Mouse (Mus musculus) brain, embryonic 14.5 days (tissue): ENCODE measurements around the gene Ksr2. TPM values are rescaled to one million over a fixed set of nuclear protein-coding genes. Genes with fewer than 3 reads are reported as not detected.
A peak's percentile ranks its signal among the peaks of the same experiment; 100 is the strongest.

Experiments used
- DNase-seq: peaks from one replicate; pipeline ENCODE4 v3.0.0-alpha.2; 2011; ENCODE audit warnings: low read depth
- CTCF ChIP-seq: fragments of 200-500 bp; IDR thresholded peaks from 2 replicates; pipeline ENCODE4 v1.5.1; 2012; ENCODE audit warnings: inconsistent platforms, mild to moderate bottlenecking, moderate library complexity, borderline replicate concordance; ENCODE audit not compliant: insufficient read depth, insufficient read length; ENCODE audit errors: extremely low read depth
- POLR2A ChIP-seq: fragments of 200-500 bp; IDR thresholded peaks from 2 replicates; pipeline ENCODE4 v1.6.1; 2012; ENCODE audit warnings: mild to moderate bottlenecking, inconsistent platforms, borderline replicate concordance; ENCODE audit not compliant: poor library complexity, insufficient read depth, insufficient read length, severe bottlenecking; ENCODE audit errors: extremely low read depth
- polyA plus RNA-seq: library from polyadenylated mRNA; depleted of rRNA; stranded (reverse); fragments of >200 nt; gene quantifications from 2 replicates; pipeline ENCODE4 v1.2.3, GENCODE M21; 2012

The Ksr2 gene
- polyA plus RNA-seq, 1 experiment, result 6.4 TPM

GRCm38 (mm10) chr5:117667314-117667713 is 253.5 kb downstream of the Ksr2 start:
- peak; percentile 71 for DNase-seq
- no peak for TF ChIP-seq CTCF
- no peak for TF ChIP-seq POLR2A

GRCm38 (mm10) chr5:117669265-117669664 is 255.5 kb downstream of the Ksr2 start:
- no peak for TF ChIP-seq CTCF
- TF ChIP-seq POLR2A, result no peak
- no peak for DNase-seq

- TF ChIP-seq CTCF, result no peak
- no peak for TF ChIP-seq POLR2A
- DNase-seq, result no peak
Measured at GRCm38 (mm10) chr5:117669843-117670242, 256.0 kb downstream of the Ksr2 start.

- no peak for DNase-seq
- no peak for TF ChIP-seq CTCF
- TF ChIP-seq POLR2A, result no peak
Measured at GRCm38 (mm10) chr5:117671362-117671761, 257.6 kb downstream of the Ksr2 start.

GRCm38 (mm10) chr5:117675840-117676239 is 262.0 kb downstream of the Ksr2 start:
- peak; percentile 47 for DNase-seq
- TF ChIP-seq CTCF, result no peak
- no peak for TF ChIP-seq POLR2A

- TF ChIP-seq POLR2A (no peak), CTCF (no peak)
- no peak for DNase-seq
Measured at GRCm38 (mm10) chr5:117677231-117677630, 263.4 kb downstream of the Ksr2 start.

GRCm38 (mm10) chr5:117678371-117678770 is 264.6 kb downstream of the Ksr2 start:
- TF ChIP-seq POLR2A (no peak), CTCF (no peak)
- DNase-seq, result no peak

GRCm38 (mm10) chr5:117682226-117682625 is 268.4 kb downstream of the Ksr2 start:
- TF ChIP-seq CTCF (no peak), POLR2A (no peak)

GRCm38 (mm10) chr5:117684491-117684890 is 270.7 kb downstream of the Ksr2 start:
- no peak for DNase-seq

More at GRCm38 (mm10) chr5:117682226-117682625, 268.4 kb downstream of the Ksr2 start:
- DNase-seq, result no peak

GRCm38 (mm10) chr5:117687770-117688352 is 274.1 kb downstream of the Ksr2 start:
- TF ChIP-seq CTCF (no peak), POLR2A (no peak)
- DNase-seq, result peak; percentile 77

More at GRCm38 (mm10) chr5:117684491-117684890, 270.7 kb downstream of the Ksr2 start:
- TF ChIP-seq POLR2A (no peak), CTCF (no peak)

GRCm38 (mm10) chr5:117688738-117689137 is 274.9 kb downstream of the Ksr2 start:
- DNase-seq, result no peak
- no peak for TF ChIP-seq CTCF
- TF ChIP-seq POLR2A, result no peak

- TF ChIP-seq CTCF (no peak), POLR2A (no peak)
- DNase-seq, result peak; percentile 51
Measured at GRCm38 (mm10) chr5:117689840-117690239, 276.0 kb downstream of the Ksr2 start.
